Mouse (Mus musculus) kidney, adult 2 months (tissue): ENCODE measurements around the gene Fbxw8. TPM values are rescaled to one million over a fixed set of nuclear protein-coding genes. Genes with fewer than 3 reads are reported as not detected.

ENCODE experiments used
- DNase-seq: peaks from one replicate; pipeline ENCODE4 v3.0.0; 2021
- H3K27ac ChIP-seq: fragments of 200-500 bp; 2 replicates; pipeline ENCODE4 v1.5.1; 2012; ENCODE audit warnings: low read depth, low read length, control low read depth, inconsistent platforms; ENCODE audit not compliant: insufficient read depth
- H3K27me3 ChIP-seq: fragments of 200-500 bp; replicated peaks from 2 replicates; pipeline ENCODE4 v1.6.1; 2012; ENCODE audit warnings: mild to moderate bottlenecking, moderate library complexity, low read length, inconsistent platforms; ENCODE audit not compliant: control insufficient read depth, insufficient read depth
- H3K36me3 ChIP-seq: fragments of 200-500 bp; 2 replicates; pipeline ENCODE4 v1.6.1; 2012; ENCODE audit warnings: mild to moderate bottlenecking, moderate library complexity, low read length, inconsistent platforms; ENCODE audit not compliant: control insufficient read depth, insufficient read depth
- H3K4me1 ChIP-seq: fragments of 200-500 bp; 2 replicates; pipeline ENCODE4 v1.6.1; 2011; ENCODE audit warnings: low read length; ENCODE audit not compliant: control insufficient read depth, insufficient read depth
- H3K4me3 ChIP-seq: fragments of 200-500 bp; 2 replicates; pipeline ENCODE4 v1.5.1; 2011; ENCODE audit warnings: mild to moderate bottlenecking, low read depth, low read length, control low read depth; ENCODE audit not compliant: insufficient read depth
- CTCF ChIP-seq: fragments of 200-500 bp; conservative IDR thresholded peaks from 2 replicates; pipeline ENCODE4 v1.5.1; 2011; ENCODE audit warnings: low read depth, mild to moderate bottlenecking, control low read depth, low read length, moderate library complexity, mixed read lengths; ENCODE audit not compliant: insufficient read depth, insufficient read length
- POLR2A ChIP-seq: fragments of 200-500 bp; IDR thresholded peaks from one replicate; pipeline ENCODE4 v1.6.1; 2011; ENCODE audit warnings: low read depth, low read length, control low read depth
- WGBS: fragments of 180-500 bp; shearing (Covaris S2); methylation state at CpG from one replicate; pipeline ENCODE4 v1.1.7; 2018; 5-methylcytosine and 5-hydroxymethylcytosine counted together
- polyA plus RNA-seq: library from polyadenylated mRNA; depleted of rRNA; stranded (reverse); fragments of >200 nt; gene quantifications from 2 replicates; pipeline ENCODE4 v1.2.3, GENCODE M21; 2012

Fbxw8 gene
- polyA plus RNA-seq, 1 experiment = 60.8 TPM

DNA sequence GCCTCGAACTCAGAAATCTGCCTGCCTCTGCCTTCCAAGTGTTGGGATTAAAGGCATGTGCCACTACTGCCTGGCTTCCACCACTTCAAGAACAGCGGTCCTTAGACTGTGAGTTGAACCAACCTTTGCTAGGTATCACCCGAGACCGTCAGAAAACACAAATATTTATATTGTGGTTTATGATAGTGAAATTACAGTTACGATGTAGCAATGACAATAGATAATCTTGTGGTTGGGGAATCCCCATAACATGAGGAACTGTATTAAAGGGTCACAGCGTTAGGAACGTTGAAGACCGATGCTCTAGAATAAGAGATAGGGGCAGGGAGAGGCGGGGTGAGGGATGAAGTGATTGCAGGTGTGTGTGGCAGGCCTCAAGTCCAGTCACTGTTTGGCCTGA is 109.9 kb downstream of the Fbxw8 start:
- Histone ChIP-seq H3K4me1 (no peaks in the 10 kb centered on the region), H3K4me3 (no peak overlapping the region), H3K36me3 (no peaks in the 10 kb centered on the region), H3K27me3 (no peaks in the 10 kb centered on the region), H3K27ac (no peak overlapping the region)
- TF ChIP-seq POLR2A (no peak), CTCF (no peak)
- DNase-seq = no peak
- WGBS = 94% methylated on average over 9 of the region's 9 CpGs

DNA sequence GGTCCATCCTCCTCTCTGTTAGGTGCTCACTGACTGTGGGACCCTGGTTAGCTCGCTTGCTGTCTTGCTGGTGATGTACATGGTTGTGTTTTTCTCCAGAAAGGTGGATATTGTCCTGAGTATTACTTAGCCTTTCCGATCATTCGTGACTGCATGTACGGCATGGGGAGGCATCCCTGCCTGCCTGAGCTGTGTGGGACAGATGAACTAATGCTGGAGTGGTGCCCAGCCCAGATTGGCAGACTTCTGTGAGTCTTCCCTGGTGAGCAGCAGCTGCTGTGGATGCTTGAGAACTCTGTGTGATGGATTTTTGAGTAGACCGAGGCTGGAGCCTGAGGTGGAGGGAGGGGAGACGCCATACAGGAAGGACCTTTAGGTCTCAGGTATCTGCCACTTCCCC is 110.4 kb downstream of the Fbxw8 start:
- Histone ChIP-seq H3K27ac (no peak overlapping the region), H3K4me1 (no peaks in the 10 kb centered on the region), H3K27me3 (no peaks in the 10 kb centered on the region), H3K36me3 (no peaks in the 10 kb centered on the region), H3K4me3 (no peak overlapping the region)
- no peak for TF ChIP-seq POLR2A
- no peak for TF ChIP-seq CTCF
- 84% methylated on average over 6 of the region's 6 CpGs for WGBS
- no peak for DNase-seq

DNA sequence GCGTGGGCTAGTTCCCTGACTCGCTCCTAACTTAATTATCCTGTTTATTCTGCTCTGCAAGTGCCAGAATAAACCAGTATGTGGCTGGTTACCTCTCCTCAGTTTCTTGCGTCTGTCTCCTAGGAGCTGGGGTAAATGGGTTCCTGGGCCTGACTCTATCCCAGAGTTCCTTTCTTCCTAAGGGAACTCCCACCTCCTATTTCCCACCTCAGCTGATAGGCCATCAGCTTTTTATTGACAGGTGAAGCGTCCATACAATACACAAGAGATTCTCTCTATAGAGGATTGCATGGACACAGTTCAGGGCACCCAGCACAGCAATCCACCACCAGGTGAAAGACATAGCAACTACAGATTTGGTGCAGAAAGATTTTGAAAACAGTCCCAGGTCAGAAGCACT is 111.5 kb downstream of the Fbxw8 start:
- Histone ChIP-seq H3K4me1 (no peaks in the 10 kb centered on the region), H3K4me3 (no peak overlapping the region), H3K27ac (no peak overlapping the region), H3K36me3 (no peaks in the 10 kb centered on the region), H3K27me3 (no peaks in the 10 kb centered on the region)
- TF ChIP-seq CTCF (no peak), POLR2A (no peak)
- 75% methylated on average over 4 of the region's 4 CpGs for WGBS
- DNase-seq = no peak

DNA sequence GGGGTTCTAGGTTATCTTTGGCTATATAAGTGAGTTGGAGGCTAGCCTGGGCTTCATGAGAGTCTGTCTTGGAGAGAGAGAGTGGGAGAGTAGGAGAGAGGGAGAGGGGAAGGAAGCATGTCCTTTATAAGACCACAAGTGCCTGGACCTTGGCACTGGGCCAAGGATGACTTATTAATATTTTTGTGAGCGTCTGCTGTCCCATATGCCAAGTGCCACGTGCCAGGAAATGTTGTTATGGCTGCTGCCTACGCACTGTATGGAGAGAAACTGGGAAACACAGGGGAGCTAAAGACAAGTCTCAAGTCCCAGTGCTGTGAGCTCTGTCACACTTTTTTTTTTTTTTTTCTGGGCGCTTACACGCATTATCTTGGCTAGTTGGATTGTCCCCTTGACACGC is 112.7 kb downstream of the Fbxw8 start:
- H3K36me3 ChIP-seq = no peaks in the 10 kb centered on the region
- no peak overlapping the region for H3K4me3 ChIP-seq
- no peak for DNase-seq
- no peaks in the 10 kb centered on the region for H3K27me3 ChIP-seq
- no peak overlapping the region for H3K27ac ChIP-seq
- 0 out of 2 replicates have a peak, but pooled peaks cover 2% of the 10 kb centered on the region for H3K4me1 ChIP-seq
- 86% methylated on average over 6 of the region's 6 CpGs for WGBS
- TF ChIP-seq POLR2A = no peak
- TF ChIP-seq CTCF = no peak

DNA sequence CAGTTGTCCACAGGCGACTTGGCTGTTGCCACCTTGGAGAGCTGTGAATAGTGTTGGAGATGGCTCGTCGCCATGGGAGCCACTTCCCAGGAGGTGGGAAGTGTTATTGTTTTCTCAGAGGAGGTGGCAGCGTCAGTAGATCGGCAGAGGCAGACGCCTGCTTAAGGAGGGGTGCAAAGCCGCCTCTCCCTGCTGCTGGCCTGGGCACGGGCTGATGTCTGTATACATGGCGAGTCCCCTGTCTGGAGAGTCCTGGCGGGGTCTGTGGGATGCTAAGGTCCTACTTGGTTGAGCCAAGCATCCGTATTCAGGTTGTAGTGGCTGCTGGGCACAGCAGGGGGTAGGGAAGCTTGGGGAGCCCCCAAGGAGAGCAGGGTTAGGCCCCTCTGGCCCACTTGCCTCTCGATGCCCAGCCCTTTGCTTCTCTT is 116.0 kb downstream of the Fbxw8 start:
- 57% methylated on average over 12 of the region's 12 CpGs for WGBS
- no peak overlapping the region for H3K27ac ChIP-seq
- H3K4me3 ChIP-seq = no peak overlapping the region
- no peaks in the 10 kb centered on the region for H3K27me3 ChIP-seq
- TF ChIP-seq POLR2A = no peak
- no peak for TF ChIP-seq CTCF
- 0 out of 2 replicates have a peak, but pooled peaks cover 2% of the 10 kb centered on the region for H3K4me1 ChIP-seq
- no peaks in the 10 kb centered on the region for H3K36me3 ChIP-seq
- no peak for DNase-seq

DNA sequence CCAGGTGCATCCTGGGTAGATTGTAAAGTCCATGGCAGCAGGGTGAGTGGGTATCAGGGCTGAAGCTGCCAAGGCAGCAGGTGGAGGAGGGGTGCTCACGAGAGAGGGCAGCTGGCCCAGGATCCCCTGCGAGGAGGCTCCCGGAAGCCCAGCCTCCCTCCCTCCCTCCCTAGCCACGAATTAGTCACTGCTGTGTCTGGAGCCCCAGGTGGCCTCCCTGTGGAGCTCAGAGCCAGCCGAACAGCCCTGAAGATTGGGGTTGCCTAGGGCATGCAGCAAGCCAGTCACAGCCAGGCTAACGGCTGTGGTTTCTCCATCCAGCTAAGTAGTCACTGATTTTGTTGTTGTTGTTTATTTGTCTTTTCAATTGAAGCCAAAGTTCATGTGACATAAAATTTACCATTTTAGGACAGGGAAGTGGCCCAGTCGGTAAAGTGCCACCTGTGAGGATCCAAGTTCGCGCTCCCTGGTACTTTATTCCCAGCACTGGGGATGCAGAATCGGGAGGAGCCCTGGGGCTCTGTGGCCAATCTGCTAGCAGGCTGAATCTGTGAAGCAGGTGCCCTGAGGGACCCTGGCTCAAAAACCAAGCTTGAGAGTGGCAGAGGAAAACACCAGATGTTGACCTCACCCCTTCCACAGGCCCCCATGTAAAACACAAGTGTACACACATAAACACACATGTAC is 117.3 kb downstream of the Fbxw8 start:
- peak overlapping the region; percentile 32; the same call in 1 of the 2 replicates for H3K27ac ChIP-seq
- WGBS = 12% methylated on average over 10 of the region's 10 CpGs

DNA sequence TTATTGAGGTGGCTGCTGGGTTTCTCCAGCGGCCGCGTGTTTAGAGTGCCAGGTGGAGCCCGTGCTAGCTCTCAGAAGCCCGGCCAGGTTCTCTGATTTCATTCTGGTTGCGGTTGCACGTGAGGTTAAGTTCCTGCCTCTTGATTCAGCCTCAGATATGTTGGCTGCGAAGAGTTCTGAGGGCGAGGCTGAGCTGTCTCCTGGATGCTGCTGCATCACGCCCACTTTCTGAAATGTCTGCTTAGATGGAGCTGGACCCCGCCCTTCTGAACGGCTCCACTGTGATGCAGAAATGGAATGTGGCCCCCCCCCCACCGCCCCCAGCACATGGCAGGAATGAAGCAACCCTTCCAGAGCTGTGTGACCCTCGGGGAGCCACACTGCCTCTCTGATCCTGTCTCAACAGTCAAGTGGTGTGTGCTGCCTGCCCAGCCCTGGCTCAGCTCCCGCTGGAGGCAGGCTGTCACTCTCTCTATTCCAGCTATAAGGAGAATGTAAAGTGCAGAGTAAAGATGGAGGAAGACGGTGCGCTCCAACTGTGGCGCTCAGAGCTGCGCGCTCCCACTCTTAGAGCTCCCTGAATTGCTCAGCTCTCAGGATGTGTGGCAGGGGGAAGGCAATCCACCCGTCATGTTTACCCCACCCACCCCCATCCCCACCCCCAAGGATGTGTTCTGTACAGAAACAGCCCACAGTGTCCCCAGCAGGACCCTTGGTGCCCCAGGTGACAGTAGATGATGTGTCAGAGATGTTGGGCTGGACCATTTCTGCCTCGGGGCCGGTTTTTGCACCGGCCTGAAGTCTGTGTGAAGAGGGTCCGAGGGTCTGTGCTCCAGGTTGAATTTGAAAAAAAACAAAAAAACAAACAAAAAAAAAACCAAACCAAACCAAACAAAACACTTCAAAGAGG is 118.1 kb downstream of the Fbxw8 start:
- 42% methylated on average over 25 of the region's 25 CpGs for WGBS
- DNase-seq = no peak
- no peak overlapping the region for H3K27ac ChIP-seq

More for the DNA sequence above, 117.3 kb downstream of the Fbxw8 start:
- TF ChIP-seq POLR2A (no peak), CTCF (no peak)
- H3K4me1 ChIP-seq = 0 out of 2 replicates have a peak, but pooled peaks cover 2% of the 10 kb centered on the region
- no peak overlapping the region for H3K4me3 ChIP-seq
- H3K27me3 ChIP-seq = no peaks in the 10 kb centered on the region
- no peaks in the 10 kb centered on the region for H3K36me3 ChIP-seq
- DNase-seq = peak; percentile 38

More for the DNA sequence above, 118.1 kb downstream of the Fbxw8 start:
- Histone ChIP-seq H3K27me3 (no peaks in the 10 kb centered on the region), H3K36me3 (no peaks in the 10 kb centered on the region), H3K4me1 (0 out of 2 replicates have a peak, but pooled peaks cover 2% of the 10 kb centered on the region), H3K4me3 (no peak overlapping the region)
- TF ChIP-seq POLR2A = no peak
- no peak for TF ChIP-seq CTCF
